Mouse (Mus musculus) heart, embryonic 10.5 days (tissue): ENCODE measurements at regions not wholly inside any gene's neighbourhood (a gene's known extent, or its start where the extent isn't known, plus 50 kb on each side); places are given as distances from the start of the nearest gene placed in this dataset.

Experiments used
- DNase-seq: peaks from one replicate; pipeline ENCODE4 v3.0.0-alpha.2; 2017; ENCODE audit warnings: low spot score
- H3K27ac ChIP-seq: fragments of 300-500 bp; sonication (generic); 2 replicates; pipeline ENCODE4 v1.5.1; 2016; ENCODE audit warnings: mild to moderate bottlenecking
- H3K27me3 ChIP-seq: fragments of 300-500 bp; sonication (generic); 2 replicates; pipeline ENCODE4 v1.6.1; 2016; ENCODE audit warnings: mild to moderate bottlenecking; ENCODE audit not compliant: poor library complexity, insufficient read depth, severe bottlenecking
- H3K36me3 ChIP-seq: fragments of 300-500 bp; sonication (generic); 2 replicates; pipeline ENCODE4 v1.6.1; 2016; ENCODE audit warnings: mild to moderate bottlenecking, moderate library complexity
- H3K4me1 ChIP-seq: fragments of 300-500 bp; sonication (generic); 2 replicates; pipeline ENCODE4 v1.6.1; 2016; ENCODE audit warnings: mild to moderate bottlenecking
- H3K4me3 ChIP-seq: fragments of 300-500 bp; sonication (generic); 2 replicates; pipeline ENCODE4 v1.5.1; 2016; ENCODE audit warnings: mild to moderate bottlenecking, moderate library complexity
- H3K9me3 ChIP-seq: fragments of 300-500 bp; sonication (generic); 2 replicates; pipeline ENCODE4 v1.6.1; 2016; ENCODE audit warnings: mild to moderate bottlenecking, moderate library complexity
- WGBS: fragments of 180-500 bp; shearing (Covaris S2); methylation state at CpG from one replicate; pipeline ENCODE4 v1.1.7; 2016; 5-methylcytosine and 5-hydroxymethylcytosine counted together

DNA sequence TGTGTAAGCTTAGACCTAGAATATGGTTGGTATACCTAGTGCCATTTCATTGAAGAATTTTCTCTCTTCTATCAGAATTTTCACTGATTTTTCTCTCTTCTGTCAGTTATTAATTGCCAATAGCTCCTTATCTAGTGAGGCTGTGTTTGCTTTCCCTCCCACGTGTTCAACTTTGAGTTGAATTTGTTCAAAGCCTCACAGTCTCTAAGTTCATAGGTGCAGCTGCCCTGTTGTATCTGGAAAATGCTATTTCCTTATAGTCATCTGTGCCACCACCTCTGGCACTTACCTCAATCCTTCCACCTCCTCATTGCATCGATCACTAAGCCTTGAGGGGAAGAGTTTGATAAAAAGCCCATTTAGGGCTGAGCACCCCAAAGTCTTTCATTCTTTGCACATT is 124.0 kb downstream of the Chst2 start:
- H3K27ac ChIP-seq, result no peak overlapping the region

More for the DNA sequence above, 124.0 kb downstream of the Chst2 start:
- 59% methylated on average over 2 of the region's 2 CpGs for WGBS
- no peak for DNase-seq
- Histone ChIP-seq H3K4me1 (peaks cover 8% of the 10 kb centered on the region; the same call in 1 of the 2 replicates), H3K4me3 (no peak overlapping the region), H3K36me3 (no peaks in the 10 kb centered on the region), H3K9me3 (no peaks in the 10 kb centered on the region), H3K27me3 (no peaks in the 10 kb centered on the region)
